Mouse (Mus musculus) G1E (cell line): ENCODE data around the gene Gripap1. TPM values are rescaled to one million over a fixed set of nuclear protein-coding genes. Genes with fewer than 3 reads are reported as not detected.
"Not testable (repeated sequence)": the region's sequence is repeated elsewhere in the genome, so short reads cannot be mapped to it uniquely, and the experiment has no call there.

Experiments used
- ATAC-seq: 2 replicates; pipeline ENCODE4 v1.8.0; 2016; ENCODE audit warnings: mild to moderate bottlenecking; ENCODE audit not compliant: insufficient number of reproducible peaks, poor library complexity, low FRiP score, severe bottlenecking; ENCODE audit errors: extremely low read depth
- DNase-seq: peaks from one replicate; pipeline ENCODE4 v3.0.0; 2012; ENCODE audit warnings: low spot score
- H3K27me3 ChIP-seq: 2 replicates; pipeline ENCODE4 v1.6.1; 2012; ENCODE audit warnings: mild to moderate bottlenecking, low read length, inconsistent platforms; ENCODE audit not compliant: insufficient read depth
- H3K36me3 ChIP-seq: replicated peaks from 2 replicates; pipeline ENCODE3; 2012; ENCODE audit warnings: mild to moderate bottlenecking, inconsistent platforms
- H3K4me1 ChIP-seq: 2 replicates; pipeline ENCODE4 v1.6.1; 2012; ENCODE audit warnings: low read depth, low read length, inconsistent platforms, mixed read lengths; ENCODE audit not compliant: insufficient read depth
- H3K4me3 ChIP-seq: 2 replicates; pipeline ENCODE4 v1.5.1; 2012; ENCODE audit warnings: low read depth, mild to moderate bottlenecking, inconsistent platforms, low read length, moderate library complexity, mixed read lengths
- H3K9me3 ChIP-seq: replicated peaks from 2 replicates; pipeline ENCODE4 v1.6.1; 2012; ENCODE audit warnings: inconsistent platforms
- CTCF ChIP-seq: IDR thresholded peaks from 2 replicates; pipeline ENCODE4 v1.5.1; 2012; ENCODE audit warnings: low read depth, low read length, inconsistent platforms, mixed read lengths
- GATA1 ChIP-seq: IDR thresholded peaks from 2 replicates; pipeline ENCODE4 v1.6.1; 2012; ENCODE audit warnings: borderline replicate concordance, low read length, inconsistent platforms, mixed read lengths
- GATA2 ChIP-seq: IDR thresholded peaks from 2 replicates; pipeline ENCODE4 v1.6.1; 2012; ENCODE audit warnings: low read depth, low read length, inconsistent platforms, borderline replicate concordance
- POLR2AphosphoS5 ChIP-seq: IDR thresholded peaks from 2 replicates; pipeline ENCODE4 v1.6.1; 2012; ENCODE audit warnings: low read depth, low read length, inconsistent platforms; ENCODE audit not compliant: insufficient replicate concordance
- TAL1 ChIP-seq: conservative IDR thresholded peaks from 2 replicates; pipeline ENCODE4 v1.6.1; 2012; ENCODE audit warnings: low read depth, low read length, inconsistent platforms, mixed read lengths
- polyA plus RNA-seq: library from polyadenylated mRNA; stranded (reverse); fragments of >175 nt; gene quantifications from 2 replicates; pipeline ENCODE4 v1.2.3, GENCODE M21; 2012
- total RNA-seq, 2 experiments: library from RNA; stranded (forward) in 1 of 2; stranded (reverse) in 1 of 2; fragments of 200-1000 nt in 1 of 2; fragments of >200 nt in 1 of 2; fragmentation: Nextera tagmentation in 1 of 2; gene quantifications; 2 replicates each; pipeline ENCODE4 v1.2.3; 2014 to 2017

Gene Gripap1
- total and polyA plus RNA-seq, 3 experiments = 30.6 to 116 (median 53.8) TPM

- ATAC-seq = no peak
- TF ChIP-seq GATA1 (no peak), POLR2AphosphoS5 (no peak), CTCF (no peak), TAL1 (no peak), GATA2 (no peak)
Measured at GRCm38 (mm10) chrX:7750432-7751116, 39.0 kb upstream of the Gripap1 start, which contains the start of gene Ccdc120. Gene Ccdc120, minus strand, starts transcription at chrX:7750905.

GRCm38 (mm10) chrX:7753627-7754026, 35.9 kb upstream of the Gripap1 start:
- H3K36me3 ChIP-seq, H3K9me3 ChIP-seq, H3K27me3 ChIP-seq, ATAC-seq, H3K4me1 ChIP-seq, DNase-seq, H3K4me3 ChIP-seq: not testable (repeated sequence)

More at GRCm38 (mm10) chrX:7750432-7751116, 39.0 kb upstream of the Gripap1 start, which contains the start of gene Ccdc120:
- DNase-seq = peak; percentile 14
- no peaks in the 10 kb centered on the region for H3K36me3 ChIP-seq
- H3K4me3 ChIP-seq = peak within 1 kb of the TSS; percentile 73
- H3K9me3 ChIP-seq = no peaks in the 10 kb centered on the region
- H3K27me3 ChIP-seq = no peaks in the 10 kb centered on the region
- H3K4me1 ChIP-seq = peaks cover 6% of the 10 kb centered on the region; the same call in 1 of the 2 replicates

GRCm38 (mm10) chrX:7762137-7762920, 27.2 kb upstream of the Gripap1 start, which contains the start of gene Tfe3:
Gene Tfe3, plus strand, starts transcription at chrX:7762560.
- peak; percentile 92 for ATAC-seq
- H3K9me3 ChIP-seq = no peaks in the 10 kb centered on the region
- H3K27me3 ChIP-seq = no peaks in the 10 kb centered on the region
- H3K4me1 ChIP-seq = peaks cover 42% of the 10 kb centered on the region
- TF ChIP-seq CTCF (no peak), GATA1 (no peak), TAL1 (no peak), GATA2 (no peak), POLR2AphosphoS5 (no peak)
- peak; percentile 84 for DNase-seq
- H3K4me3 ChIP-seq = peak within 1 kb of the TSS; percentile 79
- H3K36me3 ChIP-seq = peaks cover 20% of the 10 kb centered on the region

- Histone ChIP-seq H3K4me3 (peak overlapping the region; percentile 79), H3K4me1 (peaks cover 47% of the 10 kb centered on the region), H3K27me3 (no peaks in the 10 kb centered on the region), H3K36me3 (peaks cover 25% of the 10 kb centered on the region), H3K9me3 (no peaks in the 10 kb centered on the region)
- ATAC-seq (no peak), DNase-seq (no peak)
- TF ChIP-seq POLR2AphosphoS5 (no peak), GATA2 (no peak), CTCF (no peak), TAL1 (no peak), GATA1 (no peak)
Measured at GRCm38 (mm10) chrX:7762921-7763197, 26.7 kb upstream of the Gripap1 start.

GRCm38 (mm10) chrX:7763631-7764393, 25.8 kb upstream of the Gripap1 start:
- H3K36me3 ChIP-seq = peaks cover 34% of the 10 kb centered on the region
- DNase-seq (peak; percentile 34), ATAC-seq (no peak)
- H3K4me3 ChIP-seq = peak overlapping the region; percentile 79
- no peaks in the 10 kb centered on the region for H3K9me3 ChIP-seq
- peaks cover 54% of the 10 kb centered on the region for H3K4me1 ChIP-seq
- no peaks in the 10 kb centered on the region for H3K27me3 ChIP-seq
- no peak for TF ChIP-seq POLR2AphosphoS5
- no peak for TF ChIP-seq GATA2
- TF ChIP-seq GATA1 = no peak
- no peak for TF ChIP-seq TAL1
- no peak for TF ChIP-seq CTCF

GRCm38 (mm10) chrX:7764657-7765280, 24.8 kb upstream of the Gripap1 start:
- Histone ChIP-seq H3K36me3 (peaks cover 41% of the 10 kb centered on the region), H3K27me3 (no peaks in the 10 kb centered on the region), H3K4me1 (peaks cover 61% of the 10 kb centered on the region), H3K9me3 (no peaks in the 10 kb centered on the region), H3K4me3 (peak overlapping the region; percentile 79; the same call in 1 of the 2 replicates)
- no peak for TF ChIP-seq CTCF
- TF ChIP-seq POLR2AphosphoS5 = no peak
- TF ChIP-seq GATA1 = no peak
- TF ChIP-seq TAL1 = no peak
- no peak for TF ChIP-seq GATA2
- DNase-seq (no peak), ATAC-seq (no peak)
